Mouse (Mus musculus): Measurements from ENCODE around the gene Rgs3. TPM values are rescaled to one million over a fixed set of nuclear protein-coding genes. Genes with fewer than 3 reads are reported as not detected.
A peak's percentile ranks its signal among the peaks of the same experiment; 100 is the strongest.

The Rgs3 gene
- polyA plus RNA-seq, 1 experiment, result 49.5 TPM

DNA sequence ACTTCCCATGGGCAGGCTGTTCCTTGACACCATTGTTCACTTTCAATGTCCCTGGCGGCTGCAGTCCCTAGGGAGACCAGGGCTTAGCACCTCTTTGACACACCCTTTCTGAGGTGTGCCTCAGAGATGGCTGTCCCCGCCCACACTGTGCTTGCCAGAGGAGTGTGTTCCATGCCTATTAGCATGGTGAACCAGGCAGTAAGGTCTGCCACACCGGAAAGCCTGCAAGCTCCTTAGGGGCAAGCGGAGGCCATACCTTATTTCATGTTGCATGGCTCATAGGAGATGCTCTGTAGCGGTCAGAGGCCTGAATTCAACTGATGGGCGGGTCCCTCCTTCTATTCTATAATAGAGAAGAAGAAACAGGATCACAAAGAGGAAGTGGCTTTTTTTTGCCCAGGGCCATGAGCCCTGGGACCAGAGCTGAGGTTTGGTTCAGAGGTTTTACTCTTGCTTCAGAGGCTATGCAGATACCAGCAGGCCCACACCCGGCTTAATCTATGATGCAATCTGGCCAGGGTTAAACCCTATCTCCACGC lies 101.7 kb downstream of the Rgs3 start:
- peak overlapping the region; percentile 89 for H3K27ac ChIP-seq (replicated peaks; ENCODE audit: low read depth, low read length)
- no peak overlapping the region for H3K4me3 ChIP-seq (ENCODE audit: insufficient read depth, low read depth, low read length)
- peaks cover 52% of the 10 kb centered on the region for H3K4me1 ChIP-seq (ENCODE audit: control insufficient read depth, insufficient read depth, insufficient read length, low read length)

DNA sequence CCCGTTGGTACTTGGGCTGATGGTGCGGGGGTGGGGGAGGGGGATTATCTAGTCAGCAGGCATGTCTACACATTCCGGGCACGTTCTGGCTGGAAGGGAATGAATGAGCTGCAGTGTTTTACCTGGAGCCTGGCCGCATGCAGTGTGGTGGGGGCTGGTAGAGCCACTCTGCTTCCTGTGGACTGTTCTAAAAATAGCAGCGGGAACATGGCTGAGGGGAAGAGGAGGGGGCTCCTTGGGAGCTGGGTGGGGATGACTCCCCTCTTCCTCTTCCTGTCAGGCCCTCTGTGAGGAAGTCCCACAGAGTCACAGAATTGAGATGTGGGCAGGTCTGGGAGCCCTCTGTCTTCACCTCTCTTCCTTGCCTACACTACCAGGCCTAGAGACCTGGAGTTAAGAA lies 103.7 kb downstream of the Rgs3 start:
- Histone ChIP-seq H3K27ac (replicated peaks; ENCODE audit: low read depth, low read length) (peak overlapping the region; percentile 89), H3K4me3 (ENCODE audit: insufficient read depth, low read depth, low read length) (no peak overlapping the region; the same call in 1 of the 2 replicates), H3K4me1 (ENCODE audit: control insufficient read depth, insufficient read depth, insufficient read length, low read length) (peaks cover 59% of the 10 kb centered on the region)

- Histone ChIP-seq H3K4me1 (ENCODE audit: control insufficient read depth, insufficient read depth, insufficient read length, low read length) (peaks cover 59% of the 10 kb centered on the region), H3K27ac (replicated peaks; ENCODE audit: low read depth, low read length) (no peak overlapping the region), H3K4me3 (ENCODE audit: insufficient read depth, low read depth, low read length) (no peak overlapping the region)
Measured at GRCm38 (mm10) chr4:62665842-62666241, 106.2 kb downstream of the Rgs3 start.

DNA sequence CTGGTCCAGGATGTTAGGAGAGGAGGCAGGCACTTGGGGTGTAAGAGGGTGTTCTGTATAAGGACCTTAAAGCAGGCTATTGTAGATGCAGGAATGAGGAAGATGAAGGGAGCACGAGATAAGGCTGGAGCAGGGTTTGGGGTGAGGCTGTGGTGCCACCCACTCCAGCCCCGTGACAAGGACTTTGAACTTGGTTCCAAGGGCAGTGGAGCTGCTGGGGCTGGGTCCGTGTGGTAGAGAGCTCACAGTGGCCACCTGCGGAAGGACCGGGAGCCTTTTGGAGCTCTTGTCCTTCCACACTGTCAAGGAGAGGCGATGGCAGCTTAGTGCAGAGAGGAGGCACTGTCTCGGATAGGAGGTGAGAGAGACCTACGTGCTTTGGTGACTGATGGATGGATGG lies 109.0 kb downstream of the Rgs3 start:
- Histone ChIP-seq H3K4me1 (ENCODE audit: control insufficient read depth, insufficient read depth, insufficient read length, low read length) (peaks cover 34% of the 10 kb centered on the region), H3K4me3 (ENCODE audit: insufficient read depth, low read depth, low read length) (no peak overlapping the region), H3K27ac (replicated peaks; ENCODE audit: low read depth, low read length) (no peak overlapping the region)

- Histone ChIP-seq H3K4me3 (ENCODE audit: insufficient read depth, low read depth, low read length) (no peak overlapping the region), H3K4me1 (ENCODE audit: control insufficient read depth, insufficient read depth, insufficient read length, low read length) (peaks cover 29% of the 10 kb centered on the region), H3K27ac (replicated peaks; ENCODE audit: low read depth, low read length) (no peak overlapping the region)
Measured at GRCm38 (mm10) chr4:62669094-62670071, 109.7 kb downstream of the Rgs3 start.

- peaks cover 14% of the 10 kb centered on the region for H3K4me1 ChIP-seq (ENCODE audit: control insufficient read depth, insufficient read depth, insufficient read length, low read length)
Measured at GRCm38 (mm10) chr4:62673531-62674030, 113.9 kb downstream of the Rgs3 start.

DNA sequence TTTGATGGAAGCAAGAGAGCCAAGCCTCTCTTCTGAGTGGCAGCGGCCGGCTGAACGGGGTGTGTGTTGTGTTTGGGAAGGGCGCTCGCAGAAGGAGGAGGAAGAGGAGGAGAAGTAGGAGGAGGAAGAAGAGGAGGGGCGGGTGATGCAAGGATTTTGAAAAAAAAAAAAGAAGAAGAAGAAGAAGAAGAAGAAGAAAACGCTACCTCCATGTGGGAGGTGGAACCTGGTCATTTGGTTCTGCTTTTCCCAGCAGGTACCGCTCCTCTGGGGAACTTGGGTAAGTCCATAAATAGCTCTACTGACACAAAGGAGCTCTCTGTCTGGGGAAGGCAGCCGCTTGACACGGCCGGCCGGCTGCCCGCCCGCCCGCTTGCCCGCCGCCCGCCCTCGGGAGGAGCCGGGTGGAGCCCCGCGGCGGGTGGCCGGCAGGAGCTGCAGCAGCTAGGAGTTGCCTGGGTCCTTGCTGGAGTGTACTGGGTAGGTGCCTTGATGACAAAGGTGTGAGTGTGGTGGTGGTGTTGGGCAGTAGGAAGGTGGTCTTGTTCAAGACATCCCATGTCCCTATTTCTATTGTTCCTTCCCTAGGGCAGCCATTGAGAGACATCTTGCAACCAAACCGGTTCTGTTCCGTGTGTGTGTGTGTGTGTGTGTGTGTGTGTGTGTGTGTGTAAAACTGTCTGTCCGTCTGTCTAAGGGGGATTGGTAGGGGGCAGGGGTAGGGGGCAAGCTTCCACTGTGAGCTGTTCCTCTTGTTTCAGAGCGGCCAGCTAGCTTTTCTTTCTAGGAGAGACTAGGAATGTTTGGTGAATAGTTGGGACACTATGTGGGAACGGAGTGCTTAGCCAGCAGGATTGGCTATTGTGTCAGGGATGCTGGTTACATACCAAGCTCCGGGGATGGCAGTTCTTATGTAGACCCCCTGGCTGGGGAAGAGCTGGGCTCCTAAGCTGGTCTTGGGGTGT lies 114.7 kb downstream of the Rgs3 start:
- H3K4me1 ChIP-seq (ENCODE audit: control insufficient read depth, insufficient read depth, insufficient read length, low read length), result peaks cover 6% of the 10 kb centered on the region
- H3K4me3 ChIP-seq (ENCODE audit: insufficient read depth, low read depth, low read length), result peak overlapping the region; percentile 48
- H3K27ac ChIP-seq (replicated peaks; ENCODE audit: low read depth, low read length), result no peak overlapping the region

More at GRCm38 (mm10) chr4:62673531-62674030, 113.9 kb downstream of the Rgs3 start:
- Histone ChIP-seq H3K27ac (replicated peaks; ENCODE audit: low read depth, low read length) (no peak overlapping the region), H3K4me3 (ENCODE audit: insufficient read depth, low read depth, low read length) (no peak overlapping the region)

- no peak overlapping the region for H3K27ac ChIP-seq (replicated peaks; ENCODE audit: low read depth, low read length)
- no peaks in the 10 kb centered on the region; the same call in 1 of the 2 replicates for H3K4me1 ChIP-seq (ENCODE audit: control insufficient read depth, insufficient read depth, insufficient read length, low read length)
- H3K4me3 ChIP-seq (ENCODE audit: insufficient read depth, low read depth, low read length), result no peak overlapping the region
Measured at GRCm38 (mm10) chr4:62675394-62675793, 115.7 kb downstream of the Rgs3 start.

GRCm38 (mm10) chr4:62677047-62677737 lies 117.5 kb downstream of the Rgs3 start:
- H3K27ac ChIP-seq (replicated peaks; ENCODE audit: low read depth, low read length), result no peak overlapping the region
- no peak overlapping the region for H3K4me3 ChIP-seq (ENCODE audit: insufficient read depth, low read depth, low read length)
- no peaks in the 10 kb centered on the region; the same call in none of the 2 replicates for H3K4me1 ChIP-seq (ENCODE audit: control insufficient read depth, insufficient read depth, insufficient read length, low read length)

GRCm38 (mm10) chr4:62679157-62679556 lies 119.5 kb downstream of the Rgs3 start:
- Histone ChIP-seq H3K27ac (replicated peaks; ENCODE audit: low read depth, low read length) (no peak overlapping the region), H3K4me3 (ENCODE audit: insufficient read depth, low read depth, low read length) (no peak overlapping the region), H3K4me1 (ENCODE audit: control insufficient read depth, insufficient read depth, insufficient read length, low read length) (peaks cover 4% of the 10 kb centered on the region)

DNA sequence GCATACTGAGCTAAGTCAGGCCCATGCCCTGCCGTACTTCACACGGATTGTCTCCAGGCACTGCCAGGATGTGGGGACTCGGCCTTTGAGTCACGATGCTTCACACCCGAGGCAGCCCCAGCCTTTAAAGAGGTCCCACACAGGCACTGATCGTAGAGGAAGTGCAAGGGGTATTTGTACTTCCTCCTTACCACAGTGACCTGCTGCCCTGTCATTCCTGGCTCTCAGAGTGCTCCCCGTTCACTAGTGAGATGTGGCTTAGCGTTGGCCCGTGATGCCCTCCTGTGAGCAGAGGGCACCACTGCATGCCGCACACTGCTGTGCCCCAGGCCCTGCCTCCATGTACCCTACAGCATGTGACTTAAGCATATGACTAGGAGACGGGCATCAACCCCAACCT lies 121.8 kb downstream of the Rgs3 start:
- Histone ChIP-seq H3K27ac (replicated peaks; ENCODE audit: low read depth, low read length) (no peak overlapping the region), H3K4me1 (ENCODE audit: control insufficient read depth, insufficient read depth, insufficient read length, low read length) (peaks cover 4% of the 10 kb centered on the region), H3K4me3 (ENCODE audit: insufficient read depth, low read depth, low read length) (no peak overlapping the region)

- Histone ChIP-seq H3K4me3 (ENCODE audit: insufficient read depth, low read depth, low read length) (no peak overlapping the region), H3K27ac (replicated peaks; ENCODE audit: low read depth, low read length) (no peak overlapping the region), H3K4me1 (ENCODE audit: control insufficient read depth, insufficient read depth, insufficient read length, low read length) (peaks cover 8% of the 10 kb centered on the region)
Measured at GRCm38 (mm10) chr4:62682371-62682770, 122.7 kb downstream of the Rgs3 start.

- Histone ChIP-seq H3K4me1 (ENCODE audit: control insufficient read depth, insufficient read depth, insufficient read length, low read length) (peaks cover 11% of the 10 kb centered on the region), H3K27ac (replicated peaks; ENCODE audit: low read depth, low read length) (no peak overlapping the region), H3K4me3 (ENCODE audit: insufficient read depth, low read depth, low read length) (no peak overlapping the region)
Measured at GRCm38 (mm10) chr4:62683148-62683547, 123.5 kb downstream of the Rgs3 start.

DNA sequence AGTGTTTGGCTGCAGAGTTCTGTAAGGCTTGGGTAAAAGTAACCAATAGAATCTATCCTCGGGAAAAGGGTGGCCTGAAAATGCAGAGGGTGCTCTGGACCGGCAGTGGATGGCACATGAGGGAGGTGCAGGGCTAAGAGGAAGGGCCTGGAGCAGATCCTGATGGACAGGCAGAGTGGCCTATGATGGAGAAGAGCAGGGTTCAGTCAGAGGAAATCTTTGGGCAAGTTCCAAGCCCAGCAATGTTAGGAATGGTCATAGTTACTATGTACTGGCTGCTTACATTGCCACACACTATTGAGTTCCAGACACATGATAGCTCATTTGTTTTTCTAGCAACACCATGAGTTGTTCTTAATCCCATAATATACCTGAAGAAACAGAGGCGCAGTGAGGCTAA lies 124.7 kb downstream of the Rgs3 start:
- H3K27ac ChIP-seq (replicated peaks; ENCODE audit: low read depth, low read length), result no peak overlapping the region
- H3K4me1 ChIP-seq (ENCODE audit: control insufficient read depth, insufficient read depth, insufficient read length, low read length), result peaks cover 12% of the 10 kb centered on the region
- H3K4me3 ChIP-seq (ENCODE audit: insufficient read depth, low read depth, low read length), result no peak overlapping the region

Data from brown adipose tissue, adult 24 weeks (tissue).